Mouse (Mus musculus) neural tube, embryonic 10.5 days (tissue): Measurements from ENCODE around the gene R3hcc1l.
A peak's percentile ranks its signal among the peaks of the same experiment; 100 is the strongest.

Experiments
- DNase-seq: peaks from one replicate; pipeline ENCODE4 v3.0.0-alpha.2; 2017; ENCODE audit warnings: low spot score; ENCODE audit errors: extremely low spot score

R3hcc1l gene

GRCm38 (mm10) chr19:42599891-42600290, 81.3 kb downstream of the R3hcc1l start:
- DNase-seq: no peak

- DNase-seq: no peak
Observed at GRCm38 (mm10) chr19:42600591-42600990, 82.0 kb downstream of the R3hcc1l start.

GRCm38 (mm10) chr19:42601445-42601844, 82.9 kb downstream of the R3hcc1l start:
- DNase-seq: no peak

- no peak for DNase-seq
Observed at GRCm38 (mm10) chr19:42602041-42602440, 83.5 kb downstream of the R3hcc1l start.

GRCm38 (mm10) chr19:42602576-42602975, 84.0 kb downstream of the R3hcc1l start:
- DNase-seq: no peak

- DNase-seq: no peak
Observed at GRCm38 (mm10) chr19:42608082-42608481, 89.5 kb downstream of the R3hcc1l start.

GRCm38 (mm10) chr19:42609716-42610115, 91.2 kb downstream of the R3hcc1l start:
- no peak for DNase-seq

GRCm38 (mm10) chr19:42611746-42612145, 93.2 kb downstream of the R3hcc1l start:
- DNase-seq: no peak

- peak; percentile 37 for DNase-seq
Observed at GRCm38 (mm10) chr19:42612654-42613053, 94.1 kb downstream of the R3hcc1l start, which contains the start of gene Loxl4. Loxl4 (minus strand) TSS chr19:42612813.

GRCm38 (mm10) chr19:42613116-42613515, 94.6 kb downstream of the R3hcc1l start:
- no peak for DNase-seq

- DNase-seq: no peak
Observed at GRCm38 (mm10) chr19:42613647-42614225, 95.2 kb downstream of the R3hcc1l start.

GRCm38 (mm10) chr19:42628068-42628467, 109.5 kb downstream of the R3hcc1l start:
- no peak for DNase-seq

GRCm38 (mm10) chr19:42631541-42631961, 113.0 kb downstream of the R3hcc1l start:
- peak; percentile 30 for DNase-seq

GRCm38 (mm10) chr19:42632301-42632700, 113.7 kb downstream of the R3hcc1l start:
- DNase-seq: no peak

GRCm38 (mm10) chr19:42633650-42634049, 115.1 kb downstream of the R3hcc1l start:
- no peak for DNase-seq

GRCm38 (mm10) chr19:42636631-42637030, 118.1 kb downstream of the R3hcc1l start:
- DNase-seq: no peak

- peak; percentile 48 for DNase-seq
Observed at GRCm38 (mm10) chr19:42638604-42639481, 120.3 kb downstream of the R3hcc1l start.

GRCm38 (mm10) chr19:42639544-42639943, 121.0 kb downstream of the R3hcc1l start:
- DNase-seq: no peak

- no peak for DNase-seq
Observed at GRCm38 (mm10) chr19:42640211-42640610, 121.7 kb downstream of the R3hcc1l start.
